Mouse (Mus musculus): ENCODE data around the gene Lnx2. TPM values are rescaled to one million over a fixed set of nuclear protein-coding genes. Genes with fewer than 3 reads are reported as not detected.

The Lnx2 gene
- polyA plus RNA-seq, 1 experiment from 2014 or later, result 19.7 TPM

DNA sequence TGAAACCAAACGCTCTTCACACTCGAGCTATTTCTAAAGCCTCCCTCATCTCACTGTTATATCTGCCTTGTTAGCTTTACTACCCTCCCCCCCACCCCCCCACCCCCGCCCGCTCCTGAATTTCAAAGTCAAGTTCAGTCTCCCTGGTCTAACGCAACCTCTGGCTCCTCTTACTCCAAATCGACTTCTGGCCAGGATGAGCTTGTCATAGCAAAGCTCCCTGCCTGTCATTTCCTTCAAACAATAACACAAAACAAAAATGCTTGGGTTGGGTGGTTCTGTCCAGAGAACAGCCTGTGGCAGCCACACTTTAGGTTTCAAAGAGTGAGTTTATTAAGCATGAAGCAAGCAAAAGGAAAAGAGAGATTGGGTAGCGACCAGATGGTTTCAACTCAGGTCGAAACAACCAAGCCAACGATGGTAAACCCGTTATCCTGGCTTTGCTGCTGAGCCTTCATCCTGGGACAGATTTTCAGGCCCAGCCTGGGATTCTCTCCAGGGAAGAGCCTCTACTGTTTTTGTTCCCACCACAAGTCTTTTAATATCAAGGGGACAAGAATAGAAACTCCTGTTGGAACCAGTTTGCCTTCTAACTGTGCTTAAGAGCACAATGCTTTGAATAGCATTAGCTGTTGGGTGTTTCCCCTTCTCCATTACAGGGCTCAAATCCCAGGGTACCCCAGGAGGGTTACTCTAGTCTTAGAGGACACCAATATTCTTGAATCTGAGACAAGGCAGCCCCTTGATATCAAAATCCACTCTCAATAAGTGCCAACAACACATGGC is 104.4 kb downstream of the Lnx2 start:
- WGBS, result 47% methylated on average over 10 of the region's 10 CpGs
- Histone ChIP-seq H3K4me1 (replicated peaks; ENCODE audit: control insufficient read depth, insufficient read depth, low read length) (peaks cover 11% of the 10 kb centered on the region), H3K4me2 (ENCODE audit: low read depth, low read length) (no peak overlapping the region), H3K27me3 (ENCODE audit: control insufficient read depth, insufficient read depth, low read depth, low read length) (no peaks in the 10 kb centered on the region), H3K9me3 (ENCODE audit: control insufficient read depth, low read length) (no peaks in the 10 kb centered on the region; the same call in 1 of the 2 replicates), H3K4me3 (ENCODE audit: low read length) (no peak overlapping the region), H3K27ac (ENCODE audit: low read length) (peak overlapping the region; percentile 59; the same call in 1 of the 2 replicates), H3K36me3 (ENCODE audit: control insufficient read depth, insufficient read depth, low read length) (no peaks in the 10 kb centered on the region), H3K9ac (ENCODE audit: low read length) (no peak overlapping the region)
- peak; percentile 34; the same call in 1 of the 2 replicates for ATAC-seq (ENCODE audit: low read depth)

DNA sequence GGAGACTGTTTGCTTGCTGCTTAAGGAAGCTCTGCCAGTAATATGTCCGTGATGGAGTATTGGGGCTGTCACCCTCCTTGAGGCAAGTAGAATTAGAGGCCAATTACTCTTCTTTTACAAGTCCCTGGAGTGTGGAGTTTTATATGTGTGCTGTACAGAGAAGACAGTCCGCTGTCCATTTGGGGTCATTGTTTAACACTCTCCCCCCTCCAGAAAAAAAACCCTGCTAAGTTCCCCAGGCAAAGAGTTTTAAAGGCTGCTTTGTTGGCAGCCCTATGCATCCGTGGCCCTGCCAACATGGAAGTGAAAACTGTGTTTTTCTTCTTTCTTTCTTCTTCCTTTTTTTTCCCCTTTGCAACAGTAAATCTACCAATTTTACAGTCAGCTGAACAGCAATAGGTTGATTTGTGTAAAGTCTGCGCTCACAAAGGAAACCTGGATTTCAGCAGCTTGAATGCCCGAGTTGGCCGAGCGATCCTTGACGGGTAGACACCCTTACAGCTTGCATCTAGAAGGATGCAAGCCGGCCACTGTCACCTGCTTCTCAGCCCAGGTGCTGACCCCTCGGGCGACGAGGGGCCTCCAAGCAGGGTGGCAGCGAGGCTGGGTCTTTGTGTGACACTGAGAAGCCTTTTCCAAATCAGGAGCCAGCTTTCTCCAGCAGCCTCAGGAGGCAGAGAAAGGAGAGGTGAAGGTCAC is 107.5 kb downstream of the Lnx2 start:
- Histone ChIP-seq H3K4me2 (ENCODE audit: low read depth, low read length) (no peak overlapping the region), H3K9me3 (ENCODE audit: control insufficient read depth, low read length) (no peaks in the 10 kb centered on the region; the same call in 1 of the 2 replicates), H3K27me3 (ENCODE audit: control insufficient read depth, insufficient read depth, low read depth, low read length) (no peaks in the 10 kb centered on the region), H3K4me1 (replicated peaks; ENCODE audit: control insufficient read depth, insufficient read depth, low read length) (peaks cover 4% of the 10 kb centered on the region; the same call in 1 of the 2 replicates), H3K4me3 (ENCODE audit: low read length) (no peak overlapping the region), H3K27ac (ENCODE audit: low read length) (no peak overlapping the region), H3K9ac (ENCODE audit: low read length) (no peak overlapping the region), H3K36me3 (ENCODE audit: control insufficient read depth, insufficient read depth, low read length) (no peaks in the 10 kb centered on the region)
- 72% methylated on average over 13 of the region's 13 CpGs for WGBS
- ATAC-seq (ENCODE audit: low read depth), result no peak

Other genes with a start within 250 kb of the Lnx2 start
- gene Rpl21, start 243.7 kb downstream of the Lnx2 start, polyA plus RNA-seq (2015; fragmentation: Nextera tagmentation; extraction: Ambion mirVana), result 510 and 546 TPM in 2 replicates
- gene Rasl11a, start 231.5 kb downstream of the Lnx2 start, polyA plus RNA-seq (2015; fragmentation: Nextera tagmentation; extraction: Ambion mirVana), result 30.0 and 33.9 TPM in 2 replicates
- gene Gtf3a, start 127.9 kb downstream of the Lnx2 start, polyA plus RNA-seq (2015; fragmentation: Nextera tagmentation; extraction: Ambion mirVana), result 118 and 121 TPM in 2 replicates
- gene Mtif3, start 112.8 kb downstream of the Lnx2 start, polyA plus RNA-seq (2015; fragmentation: Nextera tagmentation; extraction: Ambion mirVana), result 20.2 and 21.0 TPM in 2 replicates
- gene Polr1d, start 464 bp upstream of the Lnx2 start, polyA plus RNA-seq (2015; fragmentation: Nextera tagmentation; extraction: Ambion mirVana), result 118 and 120 TPM in 2 replicates
- not detected in 2 replicates for gene Gsx1, start 112.1 kb upstream of the Lnx2 start, polyA plus RNA-seq (2015; fragmentation: Nextera tagmentation; extraction: Ambion mirVana)
- not detected in 2 replicates for gene Pdx1, start 193.4 kb upstream of the Lnx2 start, polyA plus RNA-seq (2015; fragmentation: Nextera tagmentation; extraction: Ambion mirVana)
- gene Cdx2, start 230.7 kb upstream of the Lnx2 start, polyA plus RNA-seq (2015; fragmentation: Nextera tagmentation; extraction: Ambion mirVana), result 0.09 TPM in 1 of 2 replicates, not detected in the other
- not detected in 2 replicates for gene Urad, start 245.9 kb upstream of the Lnx2 start, polyA plus RNA-seq (2015; fragmentation: Nextera tagmentation; extraction: Ambion mirVana)